Mouse (Mus musculus) ES-E14 (cell line): ENCODE results near the gene Hs3st1.

ENCODE experiments used
- CHD2 ChIP-seq: IDR thresholded peaks from 2 replicates; pipeline ENCODE4 v1.6.1; 2014; ENCODE audit warnings: mild to moderate bottlenecking, low read depth, low read length, inconsistent platforms
- MAFK ChIP-seq: IDR thresholded peaks from 2 replicates; pipeline ENCODE4 v1.6.1; 2014; ENCODE audit warnings: mild to moderate bottlenecking, low read depth, low read length, inconsistent platforms; ENCODE audit not compliant: insufficient read depth

DNA sequence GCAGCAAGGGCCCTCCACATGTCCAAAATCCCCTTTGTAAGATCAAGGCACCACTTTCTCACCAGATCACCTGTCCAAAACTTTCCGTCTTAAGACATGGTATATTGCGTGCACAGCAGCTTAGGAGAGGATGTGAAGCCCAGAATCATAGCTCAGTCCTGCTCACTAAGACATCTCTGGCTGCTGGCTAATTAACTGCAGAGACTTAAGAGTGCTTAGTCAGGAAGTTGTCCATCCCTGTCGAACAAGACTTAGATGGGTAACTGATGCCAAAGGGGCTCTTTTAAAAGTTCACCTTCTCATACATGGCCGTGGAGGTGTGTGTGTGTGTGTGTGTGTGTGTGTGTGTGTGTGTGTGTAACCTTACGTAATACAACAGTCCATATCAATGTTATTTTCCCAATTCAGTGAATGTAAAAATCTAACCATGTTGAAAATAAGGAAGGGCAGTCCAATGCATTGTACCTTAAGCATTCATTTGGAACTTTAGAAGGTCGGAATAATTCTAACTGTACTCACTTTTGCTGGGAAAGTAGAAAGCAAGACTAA is 113.0 kb downstream of the Hs3st1 start:
- TF ChIP-seq CHD2 (no peak), MAFK (no peak)
